Mouse (Mus musculus) kidney, postnatal 0 days (tissue): ENCODE measurements around the gene Ccm2l. TPM values are rescaled to one million over a fixed set of nuclear protein-coding genes. Genes with fewer than 3 reads are reported as not detected.

Experiments
- ATAC-seq: fragments of 200-750 bp; cut with Nextera tagmentation; replicated peaks from 2 replicates; pipeline ENCODE4 v1.8.0; 2017; ENCODE audit warnings: low read depth, moderate number of reproducible peaks, moderate TSS enrichment, moderate library complexity; ENCODE audit not compliant: low FRiP score
- DNase-seq: peaks from one replicate; pipeline ENCODE4 v3.0.0-alpha.2; 2016; ENCODE audit warnings: low spot score
- H3K27ac ChIP-seq: fragments of 300-500 bp; sonication (generic); 2 replicates; pipeline ENCODE4 v1.5.1; 2014; ENCODE audit warnings: mild to moderate bottlenecking
- H3K27me3 ChIP-seq: fragments of 300-500 bp; sonication (generic); 2 replicates; pipeline ENCODE4 v1.6.1; 2014; ENCODE audit warnings: low read length, mixed read lengths; ENCODE audit not compliant: insufficient read depth
- H3K36me3 ChIP-seq: fragments of 300-500 bp; sonication (generic); 2 replicates; pipeline ENCODE4 v1.6.1; 2014; ENCODE audit warnings: low read length, mixed read lengths; ENCODE audit not compliant: insufficient read depth
- H3K4me1 ChIP-seq: fragments of 300-500 bp; sonication (generic); replicated peaks from 2 replicates; pipeline ENCODE4 v1.6.1; 2014; ENCODE audit warnings: antibody characterized with exemption, low read length, mixed read lengths; ENCODE audit not compliant: insufficient read depth
- H3K4me2 ChIP-seq: fragments of 300-500 bp; sonication (generic); 2 replicates; pipeline ENCODE4 v1.6.1; 2014; ENCODE audit warnings: mild to moderate bottlenecking, low read length, moderate library complexity, mixed read lengths
- H3K4me3 ChIP-seq: fragments of 300-500 bp; sonication (generic); replicated peaks from 2 replicates; pipeline ENCODE4 v1.5.1; 2014; ENCODE audit warnings: low read depth, low read length
- H3K9ac ChIP-seq: fragments of 300-500 bp; sonication (generic); 2 replicates; pipeline ENCODE4 v1.6.1; 2014; ENCODE audit warnings: low read depth, low read length
- H3K9me3 ChIP-seq: fragments of 300-500 bp; sonication (generic); replicated peaks from 2 replicates; pipeline ENCODE4 v1.6.1; 2016; ENCODE audit warnings: low read length, inconsistent platforms, mixed read lengths
- CTCF ChIP-seq: IDR thresholded peaks from 2 replicates; pipeline ENCODE4 v1.5.1; 2016; ENCODE audit warnings: antibody characterized with exemption, low read depth, mild to moderate bottlenecking, moderate library complexity
- WGBS: fragments of 180-500 bp; shearing (Covaris S2); extraction: QIAGEN DNeasy Blood & Tissue Kit; methylation state at CpG from one replicate; pipeline ENCODE4 v1.1.7; 2014; 5-methylcytosine and 5-hydroxymethylcytosine counted together
- polyA plus RNA-seq: library from polyadenylated mRNA; unstranded; fragments of >200 nt; fragmentation: Nextera tagmentation; extraction: Ambion mirVana; gene quantifications from 2 replicates; pipeline ENCODE4 v1.2.1, GENCODE M21; 2015

Ccm2l gene
- 3.4 TPM in 2 replicates for polyA plus RNA-seq

DNA sequence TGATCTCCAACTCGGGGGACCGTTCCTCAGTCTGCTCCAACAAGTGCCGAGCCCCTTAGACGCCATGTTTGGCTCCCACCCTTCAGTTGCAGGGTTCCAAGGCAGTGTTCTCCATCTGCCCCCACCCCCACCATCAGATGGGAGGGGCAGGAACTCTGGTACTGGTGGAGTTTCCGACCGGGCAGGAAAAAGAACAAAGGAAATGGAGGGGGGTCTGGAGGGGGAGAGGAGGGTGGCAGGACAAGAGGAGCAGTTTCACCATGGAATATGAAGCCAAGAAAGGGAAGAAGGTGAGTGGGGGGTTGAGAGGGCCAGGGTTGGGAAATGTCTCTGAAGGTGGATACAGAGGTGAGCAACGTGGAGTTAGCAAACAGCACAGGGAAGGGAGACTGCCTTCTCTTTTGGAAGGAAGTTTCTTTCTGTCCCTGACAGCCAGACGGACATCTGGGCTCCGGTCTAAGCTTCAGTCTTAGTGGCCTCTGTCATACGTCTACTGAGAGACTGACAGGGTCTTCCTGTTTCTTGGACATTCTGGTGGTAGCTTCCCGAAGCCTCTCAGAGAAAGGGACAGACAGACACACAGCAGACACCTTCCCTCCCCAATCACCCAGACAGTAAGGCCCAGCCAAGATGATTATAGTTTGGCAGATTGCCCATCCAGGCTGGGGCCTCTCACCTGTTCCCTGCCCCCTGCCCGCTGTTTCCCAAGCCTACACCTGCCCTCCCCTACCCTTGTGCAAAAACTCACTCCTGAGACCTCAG lies at the start of gene Ccm2l:
TSS of gene Ccm2l (plus strand) at position 209 of the 762 bp plus-strand sequence.
- H3K36me3 ChIP-seq = no peaks in the 10 kb centered on the region
- no peaks in the 10 kb centered on the region for H3K9me3 ChIP-seq
- H3K9ac ChIP-seq = peak within 1 kb of the TSS; percentile 15; the same call in 1 of the 2 replicates
- 44% methylated on average over 12 of the region's 12 CpGs for WGBS
- H3K4me1 ChIP-seq = no peaks in the 10 kb centered on the region
- peak within 1 kb of the TSS; percentile 8; the same call in 1 of the 2 replicates for H3K4me3 ChIP-seq
- peak within 1 kb of the TSS; percentile 51 for H3K27ac ChIP-seq
- TF ChIP-seq CTCF = no peak
- DNase-seq (peak; percentile 53), ATAC-seq (no peak)
- peak within 1 kb of the TSS; percentile 39 for H3K4me2 ChIP-seq
- H3K27me3 ChIP-seq = peaks cover 13% of the 10 kb centered on the region

GRCm38 (mm10) chr2:153016786-153017185 lies 49.0 kb upstream of the Ccm2l start:
- DNase-seq = no peak
- Histone ChIP-seq H3K9me3 (no peaks in the 10 kb centered on the region), H3K27me3 (no peaks in the 10 kb centered on the region), H3K4me3 (no peak overlapping the region), H3K36me3 (no peaks in the 10 kb centered on the region), H3K9ac (no peak overlapping the region), H3K4me2 (no peak overlapping the region), H3K27ac (no peak overlapping the region), H3K4me1 (peaks cover 10% of the 10 kb centered on the region)
- no peak for ATAC-seq
- no peak for TF ChIP-seq CTCF
- 47% methylated on average over 5 of the region's 5 CpGs for WGBS

- no peak overlapping the region for H3K27ac ChIP-seq
- no peak overlapping the region for H3K9ac ChIP-seq
- 77% methylated on average over 3 of the region's 3 CpGs for WGBS
- ATAC-seq (no peak), DNase-seq (no peak)
- no peaks in the 10 kb centered on the region for H3K9me3 ChIP-seq
- no peak for TF ChIP-seq CTCF
- no peak overlapping the region for H3K4me2 ChIP-seq
- H3K4me1 ChIP-seq = peaks cover 3% of the 10 kb centered on the region
- H3K36me3 ChIP-seq = no peaks in the 10 kb centered on the region
- H3K27me3 ChIP-seq = no peaks in the 10 kb centered on the region
- H3K4me3 ChIP-seq = no peak overlapping the region
Observed at GRCm38 (mm10) chr2:153019355-153019754, 46.4 kb upstream of the Ccm2l start.

GRCm38 (mm10) chr2:153021163-153021562 lies 44.6 kb upstream of the Ccm2l start:
- WGBS = 57% methylated on average over 3 of the region's 3 CpGs

DNA sequence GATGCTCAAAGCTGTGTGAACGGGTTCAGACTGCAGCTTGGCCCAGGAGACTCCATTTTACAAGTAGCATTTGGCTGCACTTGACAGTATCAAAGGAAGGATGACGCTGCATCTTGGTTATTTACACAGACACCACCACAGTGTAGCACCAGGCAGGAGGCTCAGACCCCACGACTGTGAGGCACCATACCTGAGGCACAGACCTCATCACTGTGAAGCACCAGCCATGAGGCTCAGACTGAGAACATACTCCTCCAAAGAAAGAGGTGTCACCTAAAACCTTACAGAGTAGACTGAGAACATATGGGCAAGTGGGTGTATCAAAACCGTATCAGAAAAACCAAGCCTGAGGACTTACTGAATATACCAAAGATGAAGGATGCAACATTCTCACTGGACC lies 42.9 kb upstream of the Ccm2l start:
- H3K9me3 ChIP-seq = no peaks in the 10 kb centered on the region
- no peak for TF ChIP-seq CTCF
- no peaks in the 10 kb centered on the region for H3K27me3 ChIP-seq
- H3K9ac ChIP-seq = no peak overlapping the region
- H3K27ac ChIP-seq = no peak overlapping the region
- H3K4me3 ChIP-seq = no peak overlapping the region
- 39% methylated on average over 4 of the region's 4 CpGs for WGBS
- H3K4me1 ChIP-seq = no peaks in the 10 kb centered on the region
- H3K36me3 ChIP-seq = no peaks in the 10 kb centered on the region
- ATAC-seq = no peak
- no peak for DNase-seq
- H3K4me2 ChIP-seq = no peak overlapping the region

More at GRCm38 (mm10) chr2:153021163-153021562, 44.6 kb upstream of the Ccm2l start:
- Histone ChIP-seq H3K4me3 (no peak overlapping the region), H3K4me2 (no peak overlapping the region), H3K27me3 (no peaks in the 10 kb centered on the region), H3K9ac (no peak overlapping the region), H3K9me3 (no peaks in the 10 kb centered on the region), H3K4me1 (no peaks in the 10 kb centered on the region), H3K27ac (no peak overlapping the region), H3K36me3 (no peaks in the 10 kb centered on the region)
- TF ChIP-seq CTCF = no peak
- DNase-seq (no peak), ATAC-seq (no peak)

DNA sequence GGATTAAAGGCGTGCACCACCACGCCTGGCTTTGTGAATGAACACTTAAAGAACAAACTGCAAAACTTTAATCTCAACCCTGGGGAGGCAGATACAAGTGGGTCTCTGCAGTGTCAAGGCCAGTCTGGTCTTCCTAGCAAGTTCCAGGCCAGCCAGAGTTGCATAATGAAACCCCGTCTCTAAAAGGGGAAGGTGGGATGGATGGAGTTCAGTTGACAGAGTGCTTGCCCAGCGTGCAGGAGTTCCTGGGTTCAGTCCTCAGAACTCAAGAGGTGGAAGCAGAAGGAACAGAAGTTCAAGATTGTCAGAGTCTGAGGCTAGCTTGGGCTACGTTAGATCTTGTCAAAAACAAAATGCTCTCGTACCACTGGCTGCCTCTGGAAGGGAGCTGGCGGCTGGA lies 39.7 kb upstream of the Ccm2l start:
- no peaks in the 10 kb centered on the region for H3K9me3 ChIP-seq
- ATAC-seq = no peak
- no peaks in the 10 kb centered on the region for H3K36me3 ChIP-seq
- H3K27ac ChIP-seq = no peak overlapping the region
- peaks cover 8% of the 10 kb centered on the region for H3K27me3 ChIP-seq
- no peak overlapping the region for H3K4me2 ChIP-seq
- 78% methylated on average over 7 of the region's 7 CpGs for WGBS
- no peak overlapping the region for H3K9ac ChIP-seq
- H3K4me1 ChIP-seq = no peaks in the 10 kb centered on the region
- H3K4me3 ChIP-seq = no peak overlapping the region
- no peak for DNase-seq
- no peak for TF ChIP-seq CTCF
